Mouse (Mus musculus) embryo, embryonic 10.5 days (tissue): ENCODE data around the gene Bmp4.

Experiments used
- DNase-seq: peaks from one replicate; pipeline ENCODE4 v3.0.0-alpha.2; 2015; ENCODE audit warnings: low spot score

Bmp4 gene

DNA sequence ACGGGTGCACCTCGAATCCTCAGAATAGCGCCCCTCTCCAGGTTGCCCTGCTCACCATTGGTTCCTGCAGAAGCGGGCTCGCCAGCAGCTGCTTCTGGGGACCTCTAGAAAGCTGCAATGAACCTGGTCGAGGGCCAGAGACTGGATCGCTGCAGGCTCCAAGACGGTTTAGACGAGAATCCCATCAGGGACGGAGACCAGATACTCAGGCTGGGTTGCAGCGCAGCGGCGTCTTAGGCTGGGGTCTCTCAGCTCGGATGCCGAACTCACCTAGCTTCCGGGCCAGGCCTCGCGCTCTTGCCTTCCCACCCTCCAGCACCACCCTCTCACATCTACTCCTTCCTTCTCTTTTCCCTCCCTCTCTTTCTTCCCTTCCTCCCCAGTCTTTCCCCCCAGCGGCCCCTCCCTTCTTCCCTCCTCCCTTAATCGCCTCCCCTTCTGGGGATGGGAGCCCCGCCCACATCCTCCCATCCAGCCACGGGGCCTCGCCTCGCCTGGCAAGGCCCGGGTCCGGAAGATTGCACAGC lies at the start of gene Bmp4:
Bmp4 (minus strand) TSS at position 421 of the 527 bp plus-strand sequence.
- peak; percentile 77 for DNase-seq

DNA sequence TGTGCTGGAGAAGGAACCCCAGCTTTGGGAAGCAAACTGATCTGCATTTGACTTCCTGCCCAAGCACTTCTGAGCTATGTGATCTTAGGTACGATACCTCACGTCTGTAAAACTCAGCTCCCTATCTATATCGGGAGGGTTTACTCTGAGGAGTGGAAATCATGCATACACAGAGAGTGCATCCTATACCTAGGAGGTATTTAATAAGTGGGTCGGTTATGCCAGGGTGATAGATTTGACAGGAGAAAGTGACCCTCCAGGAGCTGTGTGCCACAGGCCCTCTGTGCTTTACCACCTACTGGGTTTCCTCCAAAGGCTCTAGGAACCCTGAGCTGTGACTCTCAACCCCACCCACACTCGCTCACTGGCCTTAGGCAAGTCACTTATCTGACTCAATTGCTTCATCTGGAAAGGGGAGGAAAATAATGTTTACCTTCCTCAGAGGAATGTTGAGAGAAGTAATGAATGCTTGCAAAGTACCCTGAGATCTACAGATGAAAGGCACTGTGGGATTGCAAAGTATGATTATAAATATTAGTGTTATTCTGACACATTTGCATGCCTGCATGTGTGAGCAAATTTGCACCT lies 49.1 kb upstream of the Bmp4 start:
- DNase-seq, result no peak

DNA sequence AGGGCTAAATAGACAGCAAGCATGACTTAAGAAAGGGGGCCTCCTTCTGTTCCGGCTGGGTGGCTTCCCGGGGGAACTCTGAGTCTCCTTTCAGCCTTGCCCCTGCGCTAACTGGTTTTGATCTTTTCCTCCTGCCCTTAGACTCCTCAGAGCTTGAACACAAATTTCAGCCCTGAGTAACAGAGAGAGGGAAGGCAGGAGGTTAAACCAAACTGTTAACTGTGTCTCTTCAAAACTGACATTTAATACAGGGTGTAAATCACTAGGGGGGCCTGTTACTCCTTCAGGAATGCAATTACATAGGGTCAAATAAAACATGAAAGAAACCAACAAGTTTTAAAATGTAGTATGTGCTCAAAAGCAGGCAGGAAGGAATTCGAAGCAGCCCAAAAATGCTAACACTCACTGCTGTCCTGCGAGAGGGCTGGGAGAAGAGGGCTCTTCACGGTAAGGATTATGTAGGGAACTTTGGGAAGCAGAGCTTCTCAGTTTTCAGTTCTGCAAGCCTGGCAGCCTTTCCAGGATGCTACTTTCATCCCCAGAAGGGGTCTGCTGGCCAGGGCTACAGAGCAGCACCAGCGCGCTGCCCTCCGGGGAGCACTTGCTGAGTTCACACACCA lies 46.1 kb upstream of the Bmp4 start:
- DNase-seq, result peak; percentile 54

GRCm38 (mm10) chr14:46430231-46430630 lies 39.8 kb upstream of the Bmp4 start:
- no peak for DNase-seq

DNA sequence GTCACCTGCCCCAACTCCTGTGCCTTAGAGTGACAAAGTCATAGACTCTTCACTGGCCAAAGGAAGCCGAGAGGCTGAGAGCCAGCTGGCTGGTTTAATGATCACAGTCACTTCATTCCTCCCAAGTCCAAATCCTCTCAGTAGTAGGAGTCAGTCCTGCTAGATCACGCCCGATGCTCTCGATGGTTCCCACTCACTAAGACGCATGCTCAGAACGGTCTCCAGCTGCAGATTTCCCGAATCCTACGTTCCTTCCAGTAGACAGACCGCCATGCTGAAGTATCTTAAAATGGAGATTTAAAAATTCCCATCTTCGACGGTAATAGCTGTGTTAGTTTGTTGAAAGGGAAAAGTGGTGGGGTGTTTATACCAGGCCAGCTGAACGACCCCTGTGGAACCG lies 36.8 kb upstream of the Bmp4 start:
- no peak for DNase-seq

GRCm38 (mm10) chr14:46421823-46422222 lies 31.4 kb upstream of the Bmp4 start:
- no peak for DNase-seq

DNA sequence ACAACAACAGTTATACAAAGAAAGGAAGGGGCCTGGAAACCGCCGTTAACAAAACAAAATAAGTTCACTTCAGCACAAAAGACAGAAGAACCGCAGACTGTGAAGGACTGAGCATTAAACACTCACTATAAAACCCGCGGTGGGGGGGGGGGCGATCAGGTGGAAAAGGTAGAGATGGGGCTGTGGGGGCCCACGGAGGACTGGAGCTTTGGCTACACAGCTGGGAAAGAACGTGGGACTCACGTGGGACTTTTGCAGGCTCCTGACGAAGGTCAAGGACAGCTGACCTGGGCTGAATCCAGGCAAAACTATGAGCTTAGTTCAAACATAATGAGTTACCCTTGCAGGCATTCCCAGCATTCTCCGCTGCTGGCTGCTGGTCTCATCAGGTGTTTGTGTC lies 28.8 kb upstream of the Bmp4 start:
- no peak for DNase-seq

DNA sequence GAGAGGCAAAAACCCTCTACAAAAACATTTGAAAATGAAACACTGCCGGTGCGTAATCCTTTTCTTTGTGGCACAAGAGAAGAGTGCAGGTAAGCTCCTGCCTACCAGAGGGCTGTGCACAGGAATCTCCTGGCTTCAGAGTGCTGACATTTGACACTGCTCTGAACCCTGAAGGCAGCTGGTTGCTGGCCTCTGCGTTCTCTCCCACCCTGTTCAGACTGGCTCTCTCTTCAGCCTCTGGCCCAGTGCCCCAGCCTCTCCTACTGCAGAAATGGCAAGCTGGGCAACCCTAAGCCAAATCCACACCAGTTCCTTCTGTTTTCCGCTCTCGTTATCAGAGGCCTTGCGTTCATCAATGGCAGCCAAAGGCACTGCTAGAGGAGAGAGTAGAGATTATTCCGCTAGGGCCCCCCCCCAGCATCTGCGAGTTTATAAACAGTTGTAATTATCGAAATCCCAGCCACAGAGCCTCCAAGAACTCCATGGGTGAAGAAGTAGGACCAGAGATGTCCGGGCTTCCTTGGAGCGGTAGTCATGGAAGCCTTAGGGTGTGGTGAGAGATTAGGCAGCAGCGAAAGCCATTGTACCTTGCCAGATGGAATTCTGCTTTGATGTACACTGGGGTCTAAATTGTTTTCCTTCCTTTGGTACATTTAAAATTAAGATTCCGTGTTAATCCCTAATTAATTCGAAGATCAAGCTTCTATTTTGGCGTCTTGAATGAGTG lies 28.1 kb upstream of the Bmp4 start:
- DNase-seq, result peak; percentile 27

- DNase-seq, result no peak
Measured at GRCm38 (mm10) chr14:46412497-46413000, 22.1 kb upstream of the Bmp4 start.

GRCm38 (mm10) chr14:46410557-46411120 lies 20.2 kb upstream of the Bmp4 start:
- DNase-seq, result no peak

- no peak for DNase-seq
Measured at GRCm38 (mm10) chr14:46409016-46409415, 18.5 kb upstream of the Bmp4 start.

- no peak for DNase-seq
Measured at GRCm38 (mm10) chr14:46408319-46408718, 17.9 kb upstream of the Bmp4 start.

- DNase-seq, result no peak
Measured at GRCm38 (mm10) chr14:46399925-46400324, 9.5 kb upstream of the Bmp4 start.

GRCm38 (mm10) chr14:46398091-46398695 lies 7.7 kb upstream of the Bmp4 start:
- peak; percentile 45 for DNase-seq

DNA sequence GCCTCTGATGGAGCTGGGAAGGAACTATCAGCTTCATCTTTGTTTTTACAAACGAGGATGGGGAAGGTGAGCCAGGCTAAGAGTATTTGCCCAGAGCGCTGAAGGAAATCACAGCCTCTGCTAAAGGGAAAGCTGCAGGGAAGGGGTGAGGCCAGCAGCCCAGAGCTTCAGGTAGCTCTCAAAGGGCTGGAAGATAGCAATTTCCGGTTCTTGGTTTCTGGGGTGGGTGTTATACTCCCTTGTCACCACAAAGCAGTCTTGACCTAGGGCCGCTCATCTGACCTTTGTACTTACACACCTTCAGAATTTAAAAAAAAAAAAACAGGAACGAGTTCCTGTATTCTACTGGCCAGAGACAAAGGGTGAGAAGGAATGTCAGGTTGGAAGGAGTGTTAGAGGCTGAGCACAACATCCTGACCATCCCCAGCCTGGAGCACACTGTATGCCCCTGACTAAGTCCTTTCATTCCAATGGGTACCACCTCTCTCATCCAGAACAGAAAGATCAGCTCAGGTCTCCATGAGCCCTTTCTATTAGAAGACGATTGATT lies 1.2 kb upstream of the Bmp4 start:
- no peak for DNase-seq

DNA sequence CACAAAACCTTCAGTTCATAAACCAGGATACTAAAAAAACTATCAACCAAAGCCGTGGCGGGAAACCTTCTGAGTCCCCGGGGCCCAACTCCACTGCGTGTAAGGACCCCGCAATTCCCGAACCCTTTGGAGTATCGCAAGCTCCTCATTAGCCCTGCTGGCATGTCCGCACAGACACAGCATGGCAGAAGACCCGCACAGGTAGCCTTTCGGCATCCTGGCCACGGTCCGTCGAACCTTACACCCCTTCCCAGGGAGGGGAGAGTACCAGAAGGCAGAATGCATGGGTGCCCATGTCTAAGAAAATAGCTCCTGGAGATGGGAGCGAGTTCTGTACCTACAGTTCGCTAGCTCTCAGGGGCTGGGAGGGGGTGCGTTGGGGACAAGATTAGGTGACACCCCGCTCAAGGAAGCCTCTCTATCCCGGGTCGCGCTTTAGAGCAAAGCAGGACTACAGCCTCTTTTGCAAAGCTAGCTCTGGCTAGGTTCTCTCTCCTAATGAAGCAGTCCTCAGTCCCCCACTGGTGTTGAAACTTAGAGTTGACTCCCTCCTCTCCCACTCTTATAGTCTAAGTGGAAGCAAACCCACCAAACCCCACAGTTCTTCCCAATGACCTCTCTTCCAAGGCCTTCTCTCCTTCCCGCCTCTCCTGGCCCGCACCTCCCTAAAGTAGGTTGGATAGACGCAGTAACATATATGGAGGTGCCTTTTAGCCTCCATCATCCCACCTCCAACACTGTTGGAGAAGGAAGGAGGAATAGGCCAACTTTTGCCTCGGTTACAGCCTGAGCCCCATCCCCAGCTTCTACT lies 826 bp downstream of the Bmp4 start:
- DNase-seq, result peak; percentile 33

DNA sequence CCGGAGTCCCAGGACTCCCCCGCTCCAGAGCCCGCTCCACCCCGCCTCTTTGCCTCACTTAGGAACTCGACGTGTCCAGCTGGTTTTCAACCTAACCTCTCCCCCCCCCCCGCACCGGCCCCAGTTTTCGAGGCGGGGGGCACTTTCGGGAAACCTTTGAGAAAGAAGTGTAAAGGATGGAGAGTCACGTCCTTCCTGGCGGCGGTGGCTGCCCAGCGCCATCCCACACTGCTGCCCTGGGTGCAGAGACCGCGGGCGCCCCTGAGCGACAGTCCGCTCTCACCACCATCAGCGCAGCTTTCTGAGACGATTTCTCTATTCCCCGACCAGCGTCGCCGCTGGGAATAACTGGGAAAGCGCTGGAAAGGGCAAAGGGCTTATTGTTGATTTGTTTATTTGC lies 1.8 kb downstream of the Bmp4 start:
- peak; percentile 73 for DNase-seq

DNA sequence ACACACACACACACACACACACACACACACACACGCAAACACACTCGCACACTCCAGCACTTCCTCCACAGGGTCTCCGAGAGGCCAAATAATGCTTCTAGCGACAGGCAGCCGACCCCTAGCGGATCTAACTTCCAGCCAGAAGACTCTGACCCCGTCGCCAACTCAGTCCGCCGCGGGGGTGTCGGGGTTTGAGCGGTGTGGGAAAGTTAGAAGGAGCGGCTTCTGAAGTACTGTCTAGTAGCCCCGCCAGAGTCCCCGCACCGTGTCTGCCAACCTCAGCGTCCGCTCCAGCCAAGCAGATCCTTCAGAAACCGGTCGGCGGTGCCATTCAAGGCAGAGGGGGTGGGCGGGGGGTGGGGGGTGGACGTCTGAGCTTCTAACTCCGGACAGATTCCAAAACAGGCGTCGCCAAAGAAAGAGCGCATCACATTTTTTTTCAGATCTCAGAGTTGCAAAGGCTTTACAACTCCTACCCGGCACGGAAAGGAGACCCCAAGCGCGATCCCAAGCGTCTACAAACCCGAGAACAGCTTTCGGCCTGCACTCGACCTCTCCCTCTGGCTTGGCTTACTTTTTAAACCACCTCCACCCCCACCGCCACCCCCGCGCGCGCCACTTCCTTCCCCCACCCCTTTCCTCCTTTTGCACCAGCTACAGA lies 2.5 kb downstream of the Bmp4 start:
- DNase-seq, result peak; percentile 74

DNA sequence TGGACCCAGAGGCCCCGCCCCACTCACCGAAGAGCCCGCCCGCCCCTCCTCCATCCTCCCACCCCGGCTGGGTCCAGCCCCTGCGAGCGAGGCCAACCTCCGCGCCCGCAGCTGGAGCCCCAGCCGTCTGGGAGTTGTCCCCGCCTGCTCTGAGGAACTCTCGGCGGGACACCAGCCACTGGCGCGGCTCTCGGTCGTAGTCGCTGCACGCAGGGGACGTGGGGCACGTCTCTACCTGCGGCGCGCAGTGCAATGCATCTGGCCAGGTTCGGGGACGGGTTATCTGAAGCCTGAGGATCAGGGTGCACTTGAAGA lies 3.2 kb downstream of the Bmp4 start:
- peak; percentile 90 for DNase-seq

GRCm38 (mm10) chr14:46386478-46387356 lies 3.8 kb downstream of the Bmp4 start:
- DNase-seq, result peak; percentile 60
